Mouse (Mus musculus) effector memory CD4-positive, alpha-beta T cell, adult 7 months (primary cell): Measurements from ENCODE around the gene Actr10. TPM values are rescaled to one million over a fixed set of nuclear protein-coding genes. Genes with fewer than 3 reads are reported as not detected.

Experiments
- polyA plus RNA-seq: library from polyadenylated mRNA; unstranded; fragments of 100-300 nt; shearing (Covaris generic); gene quantifications from one replicate; pipeline ENCODE4 v1.2.1, GENCODE M21; 2017

Gene Actr10
- polyA plus RNA-seq, result 189 TPM

DNA sequence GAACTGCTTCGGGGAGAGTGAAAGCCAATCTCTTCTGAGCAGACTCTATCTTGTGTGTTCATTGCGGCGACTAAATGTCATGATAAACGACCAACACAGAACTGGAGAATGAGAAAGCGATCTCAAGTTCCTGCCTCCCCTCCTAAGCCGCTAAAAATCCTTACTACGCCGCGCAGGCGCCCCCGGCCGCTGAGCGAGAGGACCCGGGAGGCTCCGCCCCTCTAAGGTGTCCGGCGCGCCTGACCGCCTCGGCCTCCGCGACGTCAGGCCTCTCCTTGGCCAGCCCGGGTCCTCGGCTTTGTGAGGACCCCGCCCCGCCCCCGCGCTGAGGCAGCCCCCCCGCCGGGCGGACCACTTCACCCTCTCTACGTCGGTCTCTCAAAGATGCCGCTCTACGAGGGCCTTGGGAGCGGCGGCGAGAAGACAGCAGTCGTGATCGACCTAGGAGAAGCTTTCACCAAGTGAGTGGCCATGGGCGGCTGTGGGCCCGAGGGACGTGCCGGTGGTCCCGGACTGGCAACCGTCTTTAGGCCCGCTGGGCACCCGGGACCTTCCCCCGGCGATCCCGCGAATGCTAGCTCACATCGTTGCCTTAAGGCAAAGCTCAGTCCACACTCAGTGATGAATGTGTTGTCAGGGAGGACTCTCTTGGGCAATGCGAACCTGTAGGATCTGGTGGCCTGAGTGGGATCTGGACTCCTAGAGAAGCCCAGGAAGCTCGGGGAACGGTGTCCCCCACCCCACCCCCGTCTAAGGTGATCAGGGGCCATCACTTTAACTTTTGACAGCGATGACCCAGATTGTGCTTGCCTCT is at the start of gene Actr10:
TSS of gene Actr10 (plus strand) at position 287 of the 814 bp plus-strand sequence.

DNA sequence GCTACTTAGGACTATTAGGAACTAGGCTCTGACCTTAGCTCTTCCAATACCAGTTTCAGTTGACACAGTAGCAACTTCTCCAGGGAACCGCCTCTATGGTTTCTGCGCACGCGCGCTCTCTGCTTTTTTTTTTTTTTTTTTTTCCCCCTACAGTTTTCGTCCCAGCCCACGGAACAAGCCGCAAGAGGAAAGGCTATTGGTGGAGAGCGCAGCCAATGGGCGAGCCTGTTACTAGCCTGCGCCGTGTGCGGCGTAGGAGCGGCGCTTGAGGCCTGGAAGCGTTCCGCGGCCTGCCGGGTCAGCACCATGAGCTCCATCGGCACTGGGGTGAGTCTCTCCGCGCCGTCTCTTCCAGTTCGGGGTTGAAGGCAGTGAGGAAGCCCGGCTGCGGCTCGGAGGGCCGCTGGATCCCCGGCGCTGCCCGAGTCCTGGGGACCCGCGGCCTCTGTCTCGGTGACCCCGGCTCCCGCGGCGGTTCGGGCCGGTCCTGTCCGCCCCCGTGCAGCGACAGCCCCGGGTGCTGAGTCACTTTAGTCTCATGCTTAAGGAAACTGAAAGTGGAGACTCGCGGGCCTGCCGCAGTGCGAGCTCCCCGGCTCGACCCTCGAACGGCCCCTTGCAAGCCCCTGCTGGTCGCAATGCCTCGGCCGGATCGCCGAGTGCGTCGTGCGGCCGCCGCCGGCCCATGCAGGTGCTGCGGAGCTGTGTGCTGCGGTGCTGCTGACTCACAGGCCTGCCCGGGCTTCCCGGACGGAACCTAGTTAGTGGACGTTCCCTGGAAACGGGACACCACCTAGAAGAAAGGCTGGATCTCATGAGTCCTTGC is 37.0 kb downstream of the Actr10 start, which contains the start of gene Psma3:
TSS of gene Psma3 (plus strand) at position 181 of the 826 bp plus-strand sequence.

Other genes starting within 250 kb of the Actr10 start
- 7.8 TPM for gene Frmd6, start 112.3 kb upstream of the Actr10 start, polyA plus RNA-seq
- gene Psma3, start 36.8 kb downstream of the Actr10 start, polyA plus RNA-seq, result 293 TPM
- gene Arid4a, start 78.1 kb downstream of the Actr10 start, polyA plus RNA-seq, result 143 TPM
- 0.68 TPM for gene Tomm20l, start 173.6 kb downstream of the Actr10 start, polyA plus RNA-seq
- gene Timm9, start 198.8 kb downstream of the Actr10 start, polyA plus RNA-seq, result 28.4 TPM
- gene 2700049A03Rik, start 199.0 kb downstream of the Actr10 start, polyA plus RNA-seq, result 8.4 TPM